Mouse (Mus musculus): ENCODE results near the gene Kcng1. TPM values are rescaled to one million over a fixed set of nuclear protein-coding genes. Genes with fewer than 3 reads are reported as not detected.

Kcng1 gene
- polyA plus RNA-seq, 1 experiment from 2014 or later, result 2.1 TPM

Other genes starting within 250 kb of the Kcng1 start
- 13.0 and 13.2 TPM in 2 replicates for gene Pard6b, start 200.7 kb downstream of the Kcng1 start, polyA plus RNA-seq (2016; fragmentation: Nextera tagmentation; extraction: Ambion mirVana)
- gene Adnp, start 74.6 kb downstream of the Kcng1 start, polyA plus RNA-seq (2016; fragmentation: Nextera tagmentation; extraction: Ambion mirVana), result 9.1 and 11.2 TPM in 2 replicates
- gene Gm20716, start 51.4 kb downstream of the Kcng1 start, polyA plus RNA-seq (2016; fragmentation: Nextera tagmentation; extraction: Ambion mirVana), result 15.0 and 15.5 TPM in 2 replicates
- gene Dpm1, start 51.1 kb downstream of the Kcng1 start, polyA plus RNA-seq (2016; fragmentation: Nextera tagmentation; extraction: Ambion mirVana), result 96.2 and 101 TPM in 2 replicates
- gene Mocs3, start 51.1 kb downstream of the Kcng1 start, polyA plus RNA-seq (2016; fragmentation: Nextera tagmentation; extraction: Ambion mirVana), result 6.5 and 7.0 TPM in 2 replicates

Measured in heart, embryonic 12.5 days (tissue).